ENCODE assay signal across 21 mouse cellular contexts in the genomic region with DNA sequence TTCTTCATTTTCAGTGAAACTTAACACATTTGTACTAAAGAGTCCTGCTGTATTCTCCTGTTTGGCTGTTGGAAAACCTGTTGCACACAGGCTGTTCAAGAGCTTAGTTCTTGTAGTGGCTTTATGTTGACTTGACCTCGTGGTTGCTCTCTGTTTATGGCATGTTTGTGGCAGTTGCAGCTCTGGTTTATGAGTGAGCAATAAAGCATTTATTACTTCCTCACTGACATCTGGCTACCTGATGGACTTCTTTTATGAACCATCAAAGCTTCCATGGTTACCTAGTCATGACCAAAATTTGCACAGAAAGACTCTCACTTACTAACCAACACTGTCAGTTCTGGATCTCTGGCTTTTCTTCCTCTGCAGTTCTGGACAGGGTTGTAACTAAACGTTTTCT.
"Had no signal": no experiment of that assay in that cellular context is flagged by ENCODE, and none has a peak within 500 bp of the region (broad histone marks: within the 10 kb centered on the region; RNA-seq: fewer than 3 reads in every experiment).

No protein-coding gene starts in this region.

- H3K9me3 ChIP-seq: limb, embryonic 12.5 days; limb, embryonic 15.5 days; midbrain, embryonic 12.5 days; midbrain, embryonic 15.5 days; neural tube, embryonic 12.5 days; neural tube, embryonic 15.5 days had no signal

- H3K4me2 ChIP-seq: limb, embryonic 12.5 days; limb, embryonic 15.5 days; liver, embryonic 11.5 days; lung, embryonic 14.5 days; midbrain, embryonic 12.5 days; midbrain, embryonic 15.5 days; neural tube, embryonic 12.5 days; neural tube, embryonic 15.5 days had no signal

- H3K36me3 ChIP-seq: midbrain, embryonic 15.5 days; neural tube, embryonic 15.5 days had no signal

- H3K4me3 ChIP-seq: limb, embryonic 12.5 days; limb, embryonic 15.5 days; midbrain, embryonic 12.5 days; midbrain, embryonic 15.5 days; neural tube, embryonic 12.5 days; neural tube, embryonic 15.5 days had no signal

- ATAC-seq: liver, postnatal 0 days; lung, postnatal 0 days; midbrain, embryonic 15.5 days had no signal

- DNase-seq: kidney, adult 9 months; kidney, postnatal 25 days; liver, postnatal 0 days; lung, embryonic 14.5 days; right cerebral cortex, adult 18-20 months; right cerebral cortex, postnatal 14 days; right cerebral cortex, postnatal 4 days; thymus, adult 2 months; thymus, postnatal 14 days; thymus, postnatal 4 days had no signal

- H3K27me3 ChIP-seq: limb, embryonic 12.5 days; limb, embryonic 15.5 days; midbrain, embryonic 12.5 days; midbrain, embryonic 15.5 days; neural tube, embryonic 12.5 days; neural tube, embryonic 15.5 days had no signal

- H3K4me1 ChIP-seq: limb, embryonic 15.5 days had no signal

- H3K9ac ChIP-seq: limb, embryonic 12.5 days; limb, embryonic 15.5 days; liver, embryonic 14.5 days; liver, postnatal 0 days; lung, embryonic 14.5 days; midbrain, embryonic 12.5 days; midbrain, embryonic 15.5 days; neural tube, embryonic 12.5 days; neural tube, embryonic 15.5 days had no signal

- H3K27ac ChIP-seq: limb, embryonic 12.5 days; limb, embryonic 15.5 days; liver, embryonic 14.5 days; macrophage; midbrain, embryonic 12.5 days; midbrain, embryonic 15.5 days; neural tube, embryonic 12.5 days; neural tube, embryonic 15.5 days; stomach, postnatal 0 days had no signal
